Mouse (Mus musculus): ENCODE measurements around the gene Clec4a1.

DNA sequence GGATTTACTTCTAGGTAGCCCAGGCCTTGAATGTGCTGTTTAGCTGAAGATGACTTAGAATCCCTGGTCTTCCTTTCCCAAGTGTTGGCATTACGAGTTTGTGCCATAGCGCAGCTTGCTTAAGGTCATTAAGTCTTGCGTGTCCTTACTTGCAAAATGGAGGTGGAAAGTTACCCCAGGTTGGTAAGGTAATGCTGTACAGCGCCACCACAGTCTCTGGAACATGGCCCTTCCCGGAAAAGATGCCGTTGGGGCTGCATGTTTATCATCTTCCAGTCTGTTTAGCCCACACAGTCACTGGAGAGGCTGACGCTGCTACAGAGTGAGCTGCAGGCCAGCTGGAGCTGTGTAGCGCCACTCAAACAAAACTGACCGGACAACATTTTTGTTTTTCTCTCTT is 38.0 kb upstream of the Clec4a1 start:
- TF ChIP-seq POLR2A (IDR thresholded peaks at IDR 0.05; ENCODE audit: low read depth, low read length), result no peak
- no peak for TF ChIP-seq E2F4 (IDR thresholded peaks at IDR 0.05; ENCODE audit: insufficient replicate concordance, low read depth, low read length)
- TF ChIP-seq EP300 (IDR thresholded peaks at IDR 0.05; ENCODE audit: low read length), result no peak
- TF ChIP-seq CTCF (conservative IDR thresholded peaks at IDR 0.05 in 1 of 2, IDR thresholded peaks at IDR 0.05 in 1 of 2; ENCODE audit: low read depth in 2 of 2, low read length in 2 of 2), result no peak
- TF ChIP-seq CHD2 (IDR thresholded peaks at IDR 0.05; ENCODE audit: low read length), result no peak
- TF ChIP-seq MXI1 (IDR thresholded peaks at IDR 0.05; ENCODE audit: low read depth, low read length), result no peak
